Mouse (Mus musculus): Measurements from ENCODE around the gene Raly.
A peak's percentile ranks its signal among the peaks of the same experiment; 100 is the strongest.

GRCm38 (mm10) chr2:154892201-154893044 lies 101.5 kb downstream of the Raly start, which contains the start of gene Eif2s2:
- no peak for TF ChIP-seq CTCF (conservative IDR thresholded peaks at IDR 0.05 in 1 of 2, IDR thresholded peaks at IDR 0.05 in 1 of 2; ENCODE audit: low read depth in 2 of 2, low read length in 2 of 2)
- peak; percentile 37; the same call in 1 of the 2 replicates for TF ChIP-seq ZMIZ1 (IDR thresholded peaks at IDR 0.05; ENCODE audit: low read depth, low read length)
- TF ChIP-seq NELFE (IDR thresholded peaks at IDR 0.05; ENCODE audit: low read depth, low read length): peak; percentile 91
- TF ChIP-seq ZC3H11A (IDR thresholded peaks at IDR 0.05; ENCODE audit: low read depth, low read length): no peak
- TF ChIP-seq EP300 (IDR thresholded peaks at IDR 0.05; ENCODE audit: low read length): no peak
- no peak for TF ChIP-seq RCOR1 (conservative IDR thresholded peaks at IDR 0.05; ENCODE audit: low read depth, low read length)
- TF ChIP-seq MAX (IDR thresholded peaks at IDR 0.05; ENCODE audit: low read length): peak; percentile 29
- 0 out of 2 replicates have a peak, but pooled peaks have one; percentile 33 for TF ChIP-seq CHD1 (IDR thresholded peaks at IDR 0.05; ENCODE audit: low read depth, low read length)
- TF ChIP-seq NRF1 (IDR thresholded peaks at IDR 0.05; ENCODE audit: low read depth, low read length): peak; percentile 88
- TF ChIP-seq SIN3A (IDR thresholded peaks at IDR 0.05; ENCODE audit: low read length): peak; percentile 85; the same call in 1 of the 2 replicates
- TF ChIP-seq TBP (conservative IDR thresholded peaks at IDR 0.05; ENCODE audit: low read depth, low read length): 0 out of 2 replicates have a peak, but pooled peaks have one; percentile 65
- TF ChIP-seq POLR2AphosphoS2 (IDR thresholded peaks at IDR 0.05; ENCODE audit: low read depth, low read length): peak; percentile 75; the same call in 1 of the 2 replicates
- TF ChIP-seq MAZ (IDR thresholded peaks at IDR 0.05; ENCODE audit: low read depth, low read length): 0 out of 2 replicates have a peak, but pooled peaks have one; percentile 17
